Mouse (Mus musculus) liver, embryonic 14.5 days (tissue): ENCODE data around the gene Tnrc18. TPM values are rescaled to one million over a fixed set of nuclear protein-coding genes. Genes with fewer than 3 reads are reported as not detected.

Experiments
- ATAC-seq: fragments of 200-750 bp; cut with Nextera tagmentation; 2 replicates; pipeline ENCODE4 v1.8.0; 2017; ENCODE audit warnings: moderate number of reproducible peaks, mild to moderate bottlenecking, moderate library complexity; ENCODE audit not compliant: insufficient read depth
- DNase-seq, 3 experiments: peaks; one replicate each; pipeline ENCODE4 v3.0.0-alpha.2; 2012 to 2013; ENCODE audit warnings: low read depth in 3 of 3, low spot score in 3 of 3
- H3K27ac ChIP-seq: fragments of 300-500 bp; sonication (generic); 2 replicates; pipeline ENCODE4 v1.5.1; 2014; ENCODE audit warnings: moderate library complexity, mild to moderate bottlenecking, control low read depth, inconsistent platforms
- H3K27me3 ChIP-seq: fragments of 300-500 bp; sonication (generic); 2 replicates; pipeline ENCODE4 v1.6.1; 2014; ENCODE audit warnings: mild to moderate bottlenecking, low read length, moderate library complexity; ENCODE audit not compliant: control insufficient read depth, insufficient read depth
- H3K36me3 ChIP-seq: fragments of 300-500 bp; sonication (generic); replicated peaks from 2 replicates; pipeline ENCODE4 v1.6.1; 2014; ENCODE audit warnings: low read depth; ENCODE audit not compliant: control insufficient read depth, insufficient read depth
- H3K4me1 ChIP-seq, 2 experiments: fragments of 200-500 bp in 1 of 2; fragments of 300-500 bp in 1 of 2; sonication (generic) in 1 of 2; replicated peaks; 2 replicates each; pipeline ENCODE4 v1.6.1; 2012 to 2014; ENCODE audit warnings: antibody characterized with exemption in 1 of 2, inconsistent platforms in 1 of 2, low read length in 1 of 2; ENCODE audit not compliant: control insufficient read depth in 2 of 2, insufficient read depth in 2 of 2
- H3K4me2 ChIP-seq: fragments of 300-500 bp; sonication (generic); 2 replicates; pipeline ENCODE4 v1.6.1; 2014; ENCODE audit warnings: low read depth, mild to moderate bottlenecking, control low read depth, moderate library complexity
- H3K4me3 ChIP-seq, 2 experiments: fragments of 200-500 bp in 1 of 2; fragments of 300-500 bp in 1 of 2; sonication (generic) in 1 of 2; 2 replicates each; pipeline ENCODE4 v1.5.1; 2012 to 2014; ENCODE audit warnings: low read depth in 2 of 2, low read length in 2 of 2, mild to moderate bottlenecking in 2 of 2, control low read depth in 1 of 2, inconsistent platforms in 1 of 2, moderate library complexity in 1 of 2; ENCODE audit not compliant: insufficient read depth in 1 of 2
- H3K9ac ChIP-seq: fragments of 300-500 bp; sonication (generic); replicated peaks from 2 replicates; pipeline ENCODE4 v1.6.1; 2014; ENCODE audit warnings: mild to moderate bottlenecking, control low read depth, moderate library complexity
- H3K9me3 ChIP-seq: fragments of 300-500 bp; sonication (generic); 2 replicates; pipeline ENCODE4 v1.6.1; 2016; ENCODE audit warnings: low read length, mixed read lengths; ENCODE audit not compliant: control insufficient read depth
- CTCF ChIP-seq: IDR thresholded peaks from 2 replicates; pipeline ENCODE4 v1.5.1; 2016; ENCODE audit warnings: antibody characterized with exemption, low read depth, control low read depth
- EP300 ChIP-seq: IDR thresholded peaks from 2 replicates; pipeline ENCODE4 v1.6.1; 2016; ENCODE audit warnings: antibody characterized with exemption, low read depth
- WGBS: fragments of 180-500 bp; shearing (Covaris S2); extraction: QIAGEN DNeasy Blood & Tissue Kit; methylation state at CpG from one replicate; pipeline ENCODE4 v1.1.7; 2014; ENCODE audit not compliant: insufficient replicate concordance; 5-methylcytosine and 5-hydroxymethylcytosine counted together
- polyA plus RNA-seq, 2 experiments: library from polyadenylated mRNA; depleted of rRNA in 1 of 2; stranded (reverse) in 1 of 2; unstranded in 1 of 2; fragments of >200 nt; fragmentation: Nextera tagmentation in 1 of 2; extraction: Ambion mirVana in 1 of 2; gene quantifications; 2 replicates each; pipeline versions ENCODE4 v1.2.1 to v1.2.3; 2012 to 2014

Gene Tnrc18
- polyA plus RNA-seq, 2 experiments, result 2.3 to 2.9 TPM

DNA sequence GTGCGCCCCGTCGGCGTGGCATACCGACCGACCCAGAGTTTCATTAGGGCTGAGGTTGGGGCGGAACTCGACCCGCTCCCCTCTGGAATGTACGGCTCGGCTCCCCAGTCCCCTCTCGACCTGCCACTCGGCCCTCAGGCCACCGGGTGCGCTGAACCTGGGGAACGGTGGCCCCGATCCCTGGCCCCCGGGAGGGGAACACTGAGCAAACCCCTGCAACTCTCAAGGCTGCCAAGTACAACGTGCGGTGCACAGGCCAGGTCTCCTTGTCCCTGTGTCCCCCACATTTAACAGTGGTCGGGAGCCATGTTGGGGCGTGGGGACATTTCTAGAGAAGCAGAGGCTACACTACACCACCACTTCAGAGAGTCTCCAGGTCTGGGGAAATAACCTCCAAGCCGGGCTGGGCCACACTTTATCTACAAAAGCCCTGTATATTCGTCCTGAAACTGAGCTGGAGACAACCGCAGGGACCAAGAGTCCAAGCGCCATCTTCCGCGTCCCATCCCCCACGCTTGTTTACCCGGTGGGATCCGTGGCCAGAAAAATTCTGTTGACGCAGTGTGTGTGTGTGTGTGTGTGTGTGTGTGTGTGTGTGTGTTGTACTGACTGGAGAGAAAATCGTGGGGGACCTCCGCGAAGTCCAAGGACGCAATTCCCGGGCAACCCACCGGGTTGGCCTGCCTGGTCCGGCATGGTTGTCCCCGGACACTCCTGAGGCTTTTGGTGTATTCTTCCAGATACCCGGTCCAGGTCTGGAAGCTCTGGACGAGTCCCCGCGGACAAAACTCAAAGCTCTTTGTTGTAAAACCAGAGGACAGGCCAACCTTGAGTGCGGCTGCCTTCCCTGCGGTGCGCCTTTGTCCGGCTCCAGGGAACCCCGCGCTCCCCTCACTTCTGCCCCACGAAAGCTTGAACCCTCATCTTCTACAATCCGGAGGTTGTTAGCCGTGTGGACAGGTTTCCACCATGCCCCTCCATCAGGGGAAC is 3.1 kb upstream of the Tnrc18 start:
- H3K4me1 ChIP-seq, result peaks cover 0 to 4% of the 10 kb centered on the region in 2 experiments; a peak in 1 of 4 replicates
- 1% methylated on average over 53 of the region's 53 CpGs for WGBS

DNA sequence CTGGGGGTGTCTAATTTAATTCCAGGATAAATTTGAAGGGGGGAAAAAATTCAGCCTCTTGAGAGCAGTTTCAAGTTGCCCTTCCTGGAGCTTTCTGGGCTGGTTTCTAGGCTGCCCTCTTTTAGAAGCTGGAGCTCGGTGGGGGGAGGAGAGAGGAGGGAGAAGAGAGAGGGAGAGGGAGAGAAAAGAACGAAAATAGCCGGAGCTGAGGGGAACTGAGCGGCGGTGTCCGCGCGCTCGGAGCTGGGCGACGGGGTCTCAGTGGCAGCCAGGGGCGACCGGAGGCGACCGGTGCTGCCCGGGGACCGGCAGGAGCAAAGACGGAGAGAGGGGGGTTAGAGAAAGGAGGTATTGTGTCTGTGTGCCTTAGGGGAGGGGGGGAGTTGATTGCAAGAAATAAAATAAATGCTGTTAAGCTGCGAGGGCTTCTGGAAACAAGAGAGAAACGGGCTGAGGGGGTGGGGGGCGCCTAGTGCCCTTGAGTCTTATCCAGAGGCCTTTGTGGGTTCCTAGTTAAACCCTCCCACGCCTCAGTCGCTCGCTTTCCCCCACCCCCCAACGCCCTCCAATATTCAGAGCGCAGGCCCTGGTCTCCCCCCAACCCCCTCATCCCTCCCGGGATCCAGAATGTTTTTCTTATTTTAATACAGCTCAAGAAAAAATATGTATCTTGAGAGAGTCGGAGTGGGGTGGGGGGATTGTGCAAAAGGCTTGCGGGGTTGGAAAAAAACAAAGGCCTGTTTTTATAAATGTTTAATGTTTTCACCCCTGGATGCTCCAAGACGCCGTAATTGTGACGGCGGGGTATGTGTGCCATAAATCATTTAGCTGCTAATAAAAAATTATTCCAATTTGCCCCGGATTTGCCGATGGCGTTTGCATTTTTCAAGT is 2.2 kb upstream of the Tnrc18 start:
- peak overlapping the region; percentile 48 for H3K9ac ChIP-seq
- H3K4me1 ChIP-seq, result peaks cover 0 to 4% of the 10 kb centered on the region in 2 experiments; a peak in 1 of 4 replicates
- H3K4me3 ChIP-seq, result peak overlapping the region; percentile 50 to 59
- no peaks in the 10 kb centered on the region for H3K36me3 ChIP-seq
- DNase-seq, result no peak
- TF ChIP-seq EP300, result no peak
- no peak for TF ChIP-seq CTCF
- H3K4me2 ChIP-seq, result peak overlapping the region; percentile 71
- H3K9me3 ChIP-seq, result no peaks in the 10 kb centered on the region
- ATAC-seq, result no peak
- WGBS, result under 1% methylated on average over 35 of the region's 36 CpGs
- H3K27ac ChIP-seq, result peak overlapping the region; percentile 55
- peaks cover 100% of the 10 kb centered on the region for H3K27me3 ChIP-seq

More for the DNA sequence above, 3.1 kb upstream of the Tnrc18 start:
- Histone ChIP-seq H3K36me3 (no peaks in the 10 kb centered on the region), H3K27me3 (peaks cover 94% of the 10 kb centered on the region), H3K27ac (peak overlapping the region; percentile 55), H3K9ac (peak overlapping the region; percentile 1), H3K4me2 (peak overlapping the region; percentile 71), H3K9me3 (no peaks in the 10 kb centered on the region), H3K4me3 (peak overlapping the region; percentile 50 to 59)
- ATAC-seq, result no peak
- DNase-seq, result no peak
- no peak for TF ChIP-seq CTCF
- no peak for TF ChIP-seq EP300

DNA sequence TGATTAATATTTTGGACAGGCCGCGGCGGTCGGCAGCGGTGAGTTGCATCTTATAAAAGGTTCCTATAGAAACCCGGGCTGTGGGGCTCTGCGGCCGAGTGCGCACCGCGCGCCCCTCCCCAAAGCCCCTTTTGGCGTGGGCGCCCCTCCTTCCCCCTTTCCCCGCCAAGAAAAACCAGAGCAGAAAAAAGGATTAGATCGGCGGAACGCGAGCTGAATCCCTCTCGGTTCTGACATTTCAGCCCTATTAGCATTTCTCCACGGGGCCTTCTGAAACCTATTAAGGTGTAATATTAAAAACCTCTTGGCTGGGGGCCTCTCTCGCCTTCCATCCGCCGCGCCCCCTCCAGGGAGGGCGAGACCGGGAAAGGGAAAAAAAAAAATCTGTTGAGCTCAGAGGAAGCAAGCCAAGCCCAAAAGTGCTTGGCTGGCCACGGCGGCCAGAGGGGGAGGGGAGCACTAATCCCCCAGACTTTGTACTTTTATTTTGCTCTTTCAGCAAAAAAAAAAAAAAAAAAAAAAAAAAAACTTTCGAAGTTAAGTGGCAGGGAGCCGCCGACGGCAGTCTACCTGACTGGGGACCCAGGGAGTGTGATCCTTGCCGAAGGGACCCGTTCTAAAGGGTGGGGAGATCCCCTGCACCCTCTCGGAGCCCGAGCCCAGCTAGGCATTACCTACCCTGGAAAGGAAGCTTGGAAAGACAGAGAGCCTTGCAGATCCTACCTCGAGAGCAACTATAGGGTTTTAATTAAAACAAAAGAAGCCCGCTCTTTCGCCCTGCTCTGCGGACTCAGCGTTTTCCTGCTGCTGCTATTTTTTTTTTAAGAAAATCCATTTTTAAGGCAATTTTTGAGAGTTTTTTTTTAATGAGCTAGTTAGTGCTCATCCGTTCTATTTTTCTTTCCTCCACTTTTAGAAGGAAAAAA is 1.2 kb upstream of the Tnrc18 start:
- Histone ChIP-seq H3K9ac (peak overlapping the region; percentile 59), H3K36me3 (no peaks in the 10 kb centered on the region), H3K4me2 (peak overlapping the region; percentile 71), H3K27me3 (peaks cover 100% of the 10 kb centered on the region), H3K4me3 (peak overlapping the region; percentile 50 to 55), H3K9me3 (no peaks in the 10 kb centered on the region), H3K4me1 (no peaks in the 10 kb centered on the region), H3K27ac (peak overlapping the region; percentile 67)
- ATAC-seq (no peak), DNase-seq (no peak)
- WGBS, result under 1% methylated on average over 43 of the region's 43 CpGs
- no peak for TF ChIP-seq EP300
- no peak for TF ChIP-seq CTCF

GRCm38 (mm10) chr5:142816811-142817523 is 495 bp downstream of the Tnrc18 start:
- under 1% methylated on average over 64 of the region's 71 CpGs for WGBS
- Histone ChIP-seq H3K4me2 (peak overlapping the region; percentile 71), H3K9ac (peak overlapping the region; percentile 69), H3K27ac (peak overlapping the region; percentile 61), H3K4me1 (peaks cover 0 to 3% of the 10 kb centered on the region in 2 experiments; a peak in 3 of 4 replicates), H3K36me3 (no peaks in the 10 kb centered on the region), H3K27me3 (peaks cover 100% of the 10 kb centered on the region), H3K4me3 (peak overlapping the region; percentile 59 to 67), H3K9me3 (no peaks in the 10 kb centered on the region)
- TF ChIP-seq EP300 (no peak), CTCF (peak; percentile 26; the same call in 1 of the 2 replicates)
- DNase-seq, result no peak
- ATAC-seq, result no peak
